10 mouse cellular contexts compared by ENCODE assay signal in genomic region chr10:45114462-45114861, GRCm38 (mm10). TPM values are rescaled to one million over a fixed set of nuclear protein-coding genes. Genes with fewer than 3 reads are reported as not detected.
DNase-seq lines count a peak whose midpoint lies in the region; ATAC-seq lines count a peak whose summit lies in the region.
"Had no signal": no experiment of that assay in that cellular context is flagged by ENCODE, and none has a peak within 500 bp of the region (broad histone marks: within the 10 kb centered on the region; RNA-seq: fewer than 3 reads in every experiment).

No protein-coding gene starts in this region.

- H3K4me1 ChIP-seq in heart, embryonic 10.5 days: peaks cover 5% of the 10 kb centered on the region; the same call in 1 of the 2 replicates
- H3K4me1 ChIP-seq in midbrain, embryonic 13.5 days (replicated peaks): no peaks in the 10 kb centered on the region
- no peaks in the 10 kb centered on the region for H3K4me1 ChIP-seq in midbrain, embryonic 10.5 days
- H3K4me1 ChIP-seq: embryonic facial prominence, embryonic 15.5 days; limb, embryonic 12.5 days had no signal

- no peak overlapping the region for H3K4me2 ChIP-seq in midbrain, embryonic 13.5 days (replicated peaks)
- H3K4me2 ChIP-seq: embryonic facial prominence, embryonic 15.5 days; limb, embryonic 12.5 days had no signal

- ATAC-seq in midbrain, embryonic 13.5 days: 0 out of 2 replicates have a peak, but pooled peaks have one; percentile 56
- no peak for ATAC-seq in erythroblast, adult 5-6 weeks (replicated peaks; ENCODE audit: low FRiP score, poor library complexity, severe bottlenecking)
- ATAC-seq in erythroid progenitor cell, adult 5-6 weeks (replicated peaks; ENCODE audit: low FRiP score, poor library complexity, severe bottlenecking): no peak

- WGBS in heart, embryonic 10.5 days: 76% methylated on average over 4 of the region's 4 CpGs
- WGBS in midbrain, embryonic 13.5 days: 87% methylated on average over 4 of the region's 4 CpGs
- WGBS in midbrain, embryonic 10.5 days: 93% methylated on average over 4 of the region's 4 CpGs

- no peaks in the 10 kb centered on the region for H3K27me3 ChIP-seq in heart, embryonic 10.5 days (ENCODE audit: insufficient read depth, poor library complexity, severe bottlenecking)
- no peaks in the 10 kb centered on the region for H3K27me3 ChIP-seq in midbrain, embryonic 13.5 days
- no peaks in the 10 kb centered on the region for H3K27me3 ChIP-seq in midbrain, embryonic 10.5 days (ENCODE audit: low read depth, poor library complexity, severe bottlenecking)
- H3K27me3 ChIP-seq: embryonic facial prominence, embryonic 15.5 days; limb, embryonic 12.5 days had no signal

- H3K4me3 ChIP-seq in heart, embryonic 10.5 days: no peak overlapping the region
- no peak overlapping the region for H3K4me3 ChIP-seq in midbrain, embryonic 13.5 days (replicated peaks)
- no peak overlapping the region for H3K4me3 ChIP-seq in midbrain, embryonic 10.5 days
- H3K4me3 ChIP-seq: embryonic facial prominence, embryonic 15.5 days; limb, embryonic 12.5 days had no signal

- peaks cover 76% of the 10 kb centered on the region for H3K36me3 ChIP-seq in heart, embryonic 10.5 days
- peaks cover 65% of the 10 kb centered on the region for H3K36me3 ChIP-seq in midbrain, embryonic 13.5 days
- peaks cover 91% of the 10 kb centered on the region for H3K36me3 ChIP-seq in midbrain, embryonic 10.5 days

- DNase-seq in heart, adult 11 months: peak; percentile 86
- no peak for DNase-seq in heart, embryonic 10.5 days (ENCODE audit: low spot score)
- DNase-seq in midbrain, embryonic 10.5 days (ENCODE audit: low spot score): no peak
- DNase-seq in heart, postnatal 4 days: peak; percentile 61
- peak; percentile 60 for DNase-seq in thymus, postnatal 25 days

- H3K27ac ChIP-seq in heart, embryonic 10.5 days: no peak overlapping the region
- H3K27ac ChIP-seq in midbrain, embryonic 13.5 days: no peak overlapping the region
- no peak overlapping the region for H3K27ac ChIP-seq in midbrain, embryonic 10.5 days (replicated peaks)
- H3K27ac ChIP-seq: embryonic facial prominence, embryonic 15.5 days; limb, embryonic 12.5 days had no signal

- H3K9ac ChIP-seq in midbrain, embryonic 13.5 days (replicated peaks): no peak overlapping the region
- H3K9ac ChIP-seq: embryonic facial prominence, embryonic 15.5 days; limb, embryonic 12.5 days had no signal

- no peaks in the 10 kb centered on the region for H3K9me3 ChIP-seq in heart, embryonic 10.5 days
- H3K9me3 ChIP-seq in midbrain, embryonic 13.5 days: no peaks in the 10 kb centered on the region
- peaks cover 3% of the 10 kb centered on the region; the same call in 1 of the 2 replicates for H3K9me3 ChIP-seq in midbrain, embryonic 10.5 days (replicated peaks)
- H3K9me3 ChIP-seq: embryonic facial prominence, embryonic 15.5 days; limb, embryonic 12.5 days had no signal

RNA-seq across cellular contexts. Expression of gene Prep, which starts 47.5 kb away (rescaled TPM):
- polyA plus RNA-seq in heart, embryonic 10.5 days (2016; fragmentation: Nextera tagmentation; extraction: Ambion mirVana): 30.5 and 32.5 TPM in 2 replicates
- 23.0 and 25.0 TPM in 2 replicates for polyA plus RNA-seq in midbrain, embryonic 13.5 days (2015; fragmentation: Nextera tagmentation; extraction: Ambion mirVana)
- polyA plus RNA-seq in midbrain, embryonic 10.5 days (2016; fragmentation: Nextera tagmentation; extraction: Ambion mirVana): 34.3 and 36.6 TPM in 2 replicates
- 10 to 100 TPM; 24.8 to 25.2 TPM for total RNA-seq in heart, postnatal 4 days (2021)
- 1.3 and 2.3 TPM in 2 replicates for total RNA-seq in erythroblast, adult 5-6 weeks (2015; ENCODE audit: low replicate concordance)
- 1.8 and 2.8 TPM in 2 replicates for total RNA-seq in erythroblast, adult 5-6 weeks (2017; ENCODE audit: low replicate concordance)
- 1.1 and 2.9 TPM in 2 replicates for total RNA-seq in erythroid progenitor cell, adult 5-6 weeks (2015; ENCODE audit: low replicate concordance)
- 1.8 and 2.3 TPM in 2 replicates for total RNA-seq in erythroid progenitor cell, adult 5-6 weeks (2017; ENCODE audit: low replicate concordance)

Comparison
In these comparisons a context has a peak if more than half of its experiments do, and no peak if none do; other contexts are left out.
1. DNase-seq: peak in heart, adult 11 months (single experiment), heart, postnatal 4 days (single experiment) and thymus, postnatal 25 days (single experiment); none in heart, embryonic 10.5 days (single experiment) and midbrain, embryonic 10.5 days (single experiment).
2. RNA of gene Prep, which starts 47.5 kb away (total RNA-seq): 24.8 to 25.2 TPM in heart, postnatal 4 days; 1.1 to 2.9 TPM in erythroid progenitor cell, adult 5-6 weeks and 1.3 to 2.8 TPM in erythroblast, adult 5-6 weeks; every median in the first group is over 4 times any median in the second.